Mouse (Mus musculus): ENCODE measurements around the gene Zfp672. TPM values are rescaled to one million over a fixed set of nuclear protein-coding genes. Genes with fewer than 3 reads are reported as not detected.
A peak's percentile ranks its signal among the peaks of the same experiment; 100 is the strongest.

Gene Zfp672
- polyA plus RNA-seq, 1 experiment: 12.5 TPM

GRCm38 (mm10) chr11:58323570-58324340 is 6.4 kb downstream of the Zfp672 start:
- Histone ChIP-seq H3K4me3 (ENCODE audit: insufficient read depth, poor library complexity, severe bottlenecking) (peak overlapping the region; percentile 50), H3K27me3 (ENCODE audit: control insufficient read depth, insufficient read depth, insufficient read length) (no peaks in the 10 kb centered on the region), H3K79me2 (ENCODE audit: control insufficient read depth, insufficient read depth) (peaks cover 50% of the 10 kb centered on the region), H3K79me3 (ENCODE audit: low read depth) (peaks cover 27% of the 10 kb centered on the region), H3ac (ENCODE audit: control insufficient read depth, insufficient read length, low read depth) (peak overlapping the region; percentile 67), H3K36me3 (ENCODE audit: control insufficient read depth, insufficient read depth) (peaks cover 31% of the 10 kb centered on the region)
- TF ChIP-seq MYOG (IDR thresholded peaks at IDR 0.05; ENCODE audit: control insufficient read depth, extremely low read depth, insufficient read length) (no peak), FOSL1 (IDR thresholded peaks at IDR 0.05; ENCODE audit: insufficient read depth, low read length, poor library complexity, severe bottlenecking) (no peak), CEBPB (IDR thresholded peaks at IDR 0.05; ENCODE audit: low read depth) (no peak)

GRCm38 (mm10) chr11:58322824-58323569 is 7.1 kb downstream of the Zfp672 start:
- H3K79me2 ChIP-seq (ENCODE audit: control insufficient read depth, insufficient read depth): peaks cover 43% of the 10 kb centered on the region
- no peaks in the 10 kb centered on the region for H3K27me3 ChIP-seq (ENCODE audit: control insufficient read depth, insufficient read depth, insufficient read length)
- peaks cover 20% of the 10 kb centered on the region for H3K79me3 ChIP-seq (ENCODE audit: low read depth)
- peaks cover 39% of the 10 kb centered on the region for H3K36me3 ChIP-seq (ENCODE audit: control insufficient read depth, insufficient read depth)
- H3K4me3 ChIP-seq (ENCODE audit: insufficient read depth, poor library complexity, severe bottlenecking): peak overlapping the region; percentile 50
- peak overlapping the region; percentile 78 for H3ac ChIP-seq (ENCODE audit: control insufficient read depth, insufficient read length, low read depth)
- TF ChIP-seq CTCF (IDR thresholded peaks at IDR 0.05; ENCODE audit: control insufficient read depth, insufficient read depth, insufficient read length) (no peak), MYOD1 (IDR thresholded peaks at IDR 0.05; ENCODE audit: control insufficient read depth, insufficient read length, low read depth) (no peak), MYOG (IDR thresholded peaks at IDR 0.05; ENCODE audit: control insufficient read depth, extremely low read depth, insufficient read length) (no peak), FOSL1 (IDR thresholded peaks at IDR 0.05; ENCODE audit: insufficient read depth, low read length, poor library complexity, severe bottlenecking) (no peak), USF1 (IDR thresholded peaks at IDR 0.05; ENCODE audit: low read depth) (no peak), MAX (IDR thresholded peaks at IDR 0.05) (no peak)

GRCm38 (mm10) chr11:58316768-58317390 is 13.3 kb downstream of the Zfp672 start:
- TF ChIP-seq MAX (IDR thresholded peaks at IDR 0.05): no peak
- no peak for TF ChIP-seq USF1 (IDR thresholded peaks at IDR 0.05; ENCODE audit: low read depth)
- TF ChIP-seq CTCF (IDR thresholded peaks at IDR 0.05; ENCODE audit: control insufficient read depth, insufficient read depth, insufficient read length): no peak
- no peak for TF ChIP-seq MYOD1 (IDR thresholded peaks at IDR 0.05; ENCODE audit: control insufficient read depth, insufficient read length, low read depth)
- no peak for TF ChIP-seq FOSL1 (IDR thresholded peaks at IDR 0.05; ENCODE audit: insufficient read depth, low read length, poor library complexity, severe bottlenecking)
- TF ChIP-seq CEBPB (IDR thresholded peaks at IDR 0.05; ENCODE audit: low read depth): no peak
- TF ChIP-seq MYOG (IDR thresholded peaks at IDR 0.05; ENCODE audit: control insufficient read depth, extremely low read depth, insufficient read length): no peak
- H3K4me3 ChIP-seq (ENCODE audit: insufficient read depth, poor library complexity, severe bottlenecking): no peak overlapping the region
- peaks cover 69% of the 10 kb centered on the region for H3K36me3 ChIP-seq (ENCODE audit: control insufficient read depth, insufficient read depth)

GRCm38 (mm10) chr11:58316344-58316743 is 13.8 kb downstream of the Zfp672 start:
- Histone ChIP-seq H3K4me3 (ENCODE audit: insufficient read depth, poor library complexity, severe bottlenecking) (no peak overlapping the region), H3K79me3 (ENCODE audit: low read depth) (peaks cover 3% of the 10 kb centered on the region), H3K79me2 (ENCODE audit: control insufficient read depth, insufficient read depth) (peaks cover 13% of the 10 kb centered on the region), H3K36me3 (ENCODE audit: control insufficient read depth, insufficient read depth) (peaks cover 69% of the 10 kb centered on the region), H3K27me3 (ENCODE audit: control insufficient read depth, insufficient read depth, insufficient read length) (no peaks in the 10 kb centered on the region), H3ac (ENCODE audit: control insufficient read depth, insufficient read length, low read depth) (no peak overlapping the region)
- TF ChIP-seq MAX (IDR thresholded peaks at IDR 0.05) (no peak), CTCF (IDR thresholded peaks at IDR 0.05; ENCODE audit: control insufficient read depth, insufficient read depth, insufficient read length) (no peak), FOSL1 (IDR thresholded peaks at IDR 0.05; ENCODE audit: insufficient read depth, low read length, poor library complexity, severe bottlenecking) (no peak), CEBPB (IDR thresholded peaks at IDR 0.05; ENCODE audit: low read depth) (no peak), MYOD1 (IDR thresholded peaks at IDR 0.05; ENCODE audit: control insufficient read depth, insufficient read length, low read depth) (no peak), MYOG (IDR thresholded peaks at IDR 0.05; ENCODE audit: control insufficient read depth, extremely low read depth, insufficient read length) (no peak), USF1 (IDR thresholded peaks at IDR 0.05; ENCODE audit: low read depth) (no peak)

More at GRCm38 (mm10) chr11:58316768-58317390, 13.3 kb downstream of the Zfp672 start:
- no peaks in the 10 kb centered on the region for H3K27me3 ChIP-seq (ENCODE audit: control insufficient read depth, insufficient read depth, insufficient read length)
- H3K79me3 ChIP-seq (ENCODE audit: low read depth): peaks cover 7% of the 10 kb centered on the region
- H3ac ChIP-seq (ENCODE audit: control insufficient read depth, insufficient read length, low read depth): no peak overlapping the region
- peaks cover 18% of the 10 kb centered on the region for H3K79me2 ChIP-seq (ENCODE audit: control insufficient read depth, insufficient read depth)

- Histone ChIP-seq H3K27me3 (ENCODE audit: control insufficient read depth, insufficient read depth, insufficient read length) (no peaks in the 10 kb centered on the region), H3ac (ENCODE audit: control insufficient read depth, insufficient read length, low read depth) (no peak overlapping the region), H3K36me3 (ENCODE audit: control insufficient read depth, insufficient read depth) (peaks cover 74% of the 10 kb centered on the region), H3K4me3 (ENCODE audit: insufficient read depth, poor library complexity, severe bottlenecking) (no peak overlapping the region), H3K79me3 (ENCODE audit: low read depth) (peaks cover 2% of the 10 kb centered on the region), H3K79me2 (ENCODE audit: control insufficient read depth, insufficient read depth) (peaks cover 7% of the 10 kb centered on the region)
- TF ChIP-seq MYOD1 (IDR thresholded peaks at IDR 0.05; ENCODE audit: control insufficient read depth, insufficient read length, low read depth) (no peak), CTCF (IDR thresholded peaks at IDR 0.05; ENCODE audit: control insufficient read depth, insufficient read depth, insufficient read length) (no peak), MAX (IDR thresholded peaks at IDR 0.05) (no peak), MYOG (IDR thresholded peaks at IDR 0.05; ENCODE audit: control insufficient read depth, extremely low read depth, insufficient read length) (no peak), FOSL1 (IDR thresholded peaks at IDR 0.05; ENCODE audit: insufficient read depth, low read length, poor library complexity, severe bottlenecking) (no peak), USF1 (IDR thresholded peaks at IDR 0.05; ENCODE audit: low read depth) (no peak), CEBPB (IDR thresholded peaks at IDR 0.05; ENCODE audit: low read depth) (no peak)
These were observed 14.5 kb downstream of the Zfp672 start for GRCm38 (mm10) chr11:58315536-58316168.
